Mouse (Mus musculus): ENCODE results near the gene Nuak1. TPM values are rescaled to one million over a fixed set of nuclear protein-coding genes. Genes with fewer than 3 reads are reported as not detected.

Gene Nuak1
- total RNA-seq, 1 experiment from 2014 or later, result 7.0 TPM

- no peak for DNase-seq
Measured at GRCm38 (mm10) chr10:84338752-84339151, 101.6 kb downstream of the Nuak1 start.

GRCm38 (mm10) chr10:84335441-84335840 is 105.0 kb downstream of the Nuak1 start:
- DNase-seq, result peak; percentile 19

- no peak for DNase-seq
Measured at GRCm38 (mm10) chr10:84329822-84330221, 110.6 kb downstream of the Nuak1 start.

GRCm38 (mm10) chr10:84329336-84329735 is 111.1 kb downstream of the Nuak1 start:
- DNase-seq, result no peak

- no peak for DNase-seq
Measured at GRCm38 (mm10) chr10:84324018-84324417, 116.4 kb downstream of the Nuak1 start.

Other genes starting within 250 kb of the Nuak1 start
- 57.7 and 61.3 TPM in 2 replicates for gene Ckap4, start 93.5 kb upstream of the Nuak1 start, total RNA-seq (2021)
- 52.3 and 53.0 TPM in 2 replicates for gene Tcp11l2, start 136.0 kb upstream of the Nuak1 start, total RNA-seq (2021)
- gene Polr3b, start 181.7 kb upstream of the Nuak1 start, total RNA-seq (2021), result 26.8 and 31.2 TPM in 2 replicates